Mouse (Mus musculus) neural tube, embryonic 14.5 days (tissue): ENCODE data around the gene Hexim1. TPM values are rescaled to one million over a fixed set of nuclear protein-coding genes. Genes with fewer than 3 reads are reported as not detected.

ENCODE experiments used
- ATAC-seq: fragments of 200-750 bp; cut with Nextera tagmentation; 2 replicates; pipeline ENCODE4 v1.8.0; 2017; ENCODE audit warnings: low read depth, mild to moderate bottlenecking, moderate TSS enrichment, moderate library complexity
- H3K27ac ChIP-seq: fragments of 300-500 bp; sonication (generic); 2 replicates; pipeline ENCODE4 v1.5.1; 2014; ENCODE audit warnings: low read depth, mild to moderate bottlenecking, control low read depth, low read length, moderate library complexity, mixed read lengths
- H3K27me3 ChIP-seq: fragments of 300-500 bp; sonication (generic); 2 replicates; pipeline ENCODE4 v1.6.1; 2014; ENCODE audit warnings: low read length; ENCODE audit not compliant: control insufficient read depth, insufficient read depth
- H3K36me3 ChIP-seq: fragments of 300-500 bp; sonication (generic); 2 replicates; pipeline ENCODE4 v1.6.1; 2014; ENCODE audit warnings: low read length, mixed read lengths; ENCODE audit not compliant: control insufficient read depth, insufficient read depth
- H3K4me1 ChIP-seq: fragments of 300-500 bp; sonication (generic); 2 replicates; pipeline ENCODE4 v1.6.1; 2014; ENCODE audit warnings: low read length; ENCODE audit not compliant: control insufficient read depth, insufficient read depth
- H3K4me2 ChIP-seq: fragments of 300-500 bp; sonication (generic); 2 replicates; pipeline ENCODE4 v1.6.1; 2014; ENCODE audit warnings: mild to moderate bottlenecking, low read depth, low read length, control low read depth
- H3K4me3 ChIP-seq: fragments of 300-500 bp; sonication (generic); 2 replicates; pipeline ENCODE4 v1.5.1; 2014; ENCODE audit warnings: low read depth, low read length, control low read depth, mixed read lengths
- H3K9ac ChIP-seq: fragments of 300-500 bp; sonication (generic); replicated peaks from 2 replicates; pipeline ENCODE4 v1.6.1; 2014; ENCODE audit warnings: low read depth, mild to moderate bottlenecking, control low read depth, low read length, mixed read lengths
- H3K9me3 ChIP-seq: fragments of 300-500 bp; sonication (generic); 2 replicates; pipeline ENCODE4 v1.6.1; 2016; ENCODE audit warnings: low read length; ENCODE audit not compliant: control insufficient read depth
- WGBS: fragments of 180-500 bp; shearing (Covaris S2); extraction: QIAGEN DNeasy Blood & Tissue Kit; methylation state at CpG from one replicate; pipeline ENCODE4 v1.1.7; 2014; 5-methylcytosine and 5-hydroxymethylcytosine counted together
- polyA plus RNA-seq: library from polyadenylated mRNA; unstranded; fragments of >200 nt; fragmentation: Nextera tagmentation; extraction: Ambion mirVana; gene quantifications from 2 replicates; pipeline ENCODE4 v1.2.1, GENCODE M21; 2014

Hexim1 gene
- polyA plus RNA-seq, 1 experiment from 2014 or later = 5.8 TPM

DNA sequence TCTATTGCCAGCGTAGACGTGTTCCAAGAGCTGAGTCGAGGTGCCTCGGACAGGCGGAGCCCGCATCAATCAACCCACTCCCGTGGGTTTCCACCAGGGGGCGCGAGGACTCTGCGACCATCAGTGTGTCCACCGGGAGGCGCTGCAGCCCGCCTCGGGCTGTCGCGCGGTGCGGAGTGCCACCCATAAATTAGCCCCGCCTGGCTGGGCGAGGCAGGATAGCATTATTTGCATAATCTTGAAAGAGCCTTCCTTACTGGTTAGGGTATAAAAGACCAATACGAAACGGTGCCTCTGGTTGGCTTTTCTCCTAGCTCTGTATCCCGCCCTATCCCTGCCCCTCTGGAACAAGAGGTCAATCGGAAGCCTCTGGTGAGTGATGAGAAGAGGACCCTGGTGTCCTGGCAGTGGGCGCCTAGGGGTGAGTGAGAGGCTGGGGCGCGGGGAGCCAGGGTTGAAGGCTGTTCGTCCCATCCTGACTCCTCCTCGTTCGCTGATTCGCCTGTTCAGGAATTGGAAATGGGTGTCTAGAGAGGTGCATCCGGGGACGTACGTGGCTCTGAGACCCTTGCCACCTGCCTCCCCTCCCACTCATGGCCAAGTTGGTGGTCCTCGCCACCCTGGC lies 13.2 kb upstream of the Hexim1 start:
- WGBS = under 1% methylated on average over 35 of the region's 35 CpGs
- H3K36me3 ChIP-seq = no peaks in the 10 kb centered on the region
- peaks cover 12% of the 10 kb centered on the region; the same call in 1 of the 2 replicates for H3K4me1 ChIP-seq
- H3K4me2 ChIP-seq = peak overlapping the region; percentile 57
- peaks cover 17% of the 10 kb centered on the region; the same call in 1 of the 2 replicates for H3K27me3 ChIP-seq
- peak overlapping the region; percentile 33 for H3K4me3 ChIP-seq
- no peaks in the 10 kb centered on the region for H3K9me3 ChIP-seq
- ATAC-seq = peak; percentile 79
- H3K27ac ChIP-seq = no peak overlapping the region
- H3K9ac ChIP-seq = 0 out of 2 replicates have a peak overlapping the region, but pooled peaks have one; percentile 16

DNA sequence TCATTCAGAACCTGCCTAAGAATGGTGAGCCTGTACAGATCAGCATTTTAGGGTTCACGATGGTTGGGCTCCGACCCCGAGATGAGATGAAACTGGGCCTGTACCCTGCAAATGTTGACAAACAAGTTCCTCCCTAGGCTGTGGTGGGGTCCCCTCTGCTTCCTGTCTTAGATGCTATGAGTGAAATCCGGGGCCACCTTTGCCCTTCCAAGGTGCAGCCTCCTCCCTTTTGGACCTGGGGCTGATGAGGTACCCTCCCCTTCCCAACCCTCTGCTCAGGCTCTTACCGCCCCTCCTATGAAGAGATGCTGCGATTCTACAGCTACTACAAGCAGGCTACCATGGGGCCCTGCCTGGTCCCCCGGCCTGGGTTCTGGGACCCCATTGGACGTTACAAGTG lies 12.4 kb upstream of the Hexim1 start:
- Histone ChIP-seq H3K4me1 (peaks cover 12% of the 10 kb centered on the region; the same call in 1 of the 2 replicates), H3K36me3 (no peaks in the 10 kb centered on the region), H3K4me2 (no peak overlapping the region), H3K9me3 (no peaks in the 10 kb centered on the region), H3K4me3 (peak overlapping the region; percentile 33; the same call in 1 of the 2 replicates), H3K9ac (no peak overlapping the region), H3K27ac (no peak overlapping the region), H3K27me3 (peaks cover 17% of the 10 kb centered on the region; the same call in 1 of the 2 replicates)
- ATAC-seq = no peak
- 55% methylated on average over 8 of the region's 8 CpGs for WGBS

DNA sequence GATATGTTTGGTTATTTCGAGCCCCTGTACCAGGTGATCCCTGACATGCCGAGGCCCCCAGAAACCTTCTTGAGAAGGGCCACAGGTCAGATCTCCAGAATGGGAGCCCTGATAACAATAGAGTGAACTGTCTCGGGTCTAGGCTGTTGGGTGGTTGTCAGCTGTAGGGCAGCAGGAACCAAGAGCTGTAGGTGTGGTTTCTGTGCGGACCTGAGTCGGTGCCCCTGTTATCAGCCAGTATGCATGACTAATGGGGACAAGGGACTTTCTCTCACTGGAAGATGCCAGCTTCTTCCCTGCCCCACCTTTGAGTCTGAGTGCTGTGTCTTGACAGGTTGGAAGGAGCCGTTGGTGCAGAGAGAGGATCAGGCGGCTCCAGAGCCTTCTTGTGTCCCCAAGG lies 11.6 kb upstream of the Hexim1 start:
- Histone ChIP-seq H3K27ac (no peak overlapping the region), H3K4me1 (peaks cover 12% of the 10 kb centered on the region; the same call in 1 of the 2 replicates), H3K36me3 (no peaks in the 10 kb centered on the region), H3K9ac (no peak overlapping the region), H3K4me2 (no peak overlapping the region), H3K27me3 (peaks cover 14% of the 10 kb centered on the region; the same call in 1 of the 2 replicates), H3K9me3 (no peaks in the 10 kb centered on the region), H3K4me3 (no peak overlapping the region)
- 75% methylated on average over 7 of the region's 7 CpGs for WGBS
- no peak for ATAC-seq

DNA sequence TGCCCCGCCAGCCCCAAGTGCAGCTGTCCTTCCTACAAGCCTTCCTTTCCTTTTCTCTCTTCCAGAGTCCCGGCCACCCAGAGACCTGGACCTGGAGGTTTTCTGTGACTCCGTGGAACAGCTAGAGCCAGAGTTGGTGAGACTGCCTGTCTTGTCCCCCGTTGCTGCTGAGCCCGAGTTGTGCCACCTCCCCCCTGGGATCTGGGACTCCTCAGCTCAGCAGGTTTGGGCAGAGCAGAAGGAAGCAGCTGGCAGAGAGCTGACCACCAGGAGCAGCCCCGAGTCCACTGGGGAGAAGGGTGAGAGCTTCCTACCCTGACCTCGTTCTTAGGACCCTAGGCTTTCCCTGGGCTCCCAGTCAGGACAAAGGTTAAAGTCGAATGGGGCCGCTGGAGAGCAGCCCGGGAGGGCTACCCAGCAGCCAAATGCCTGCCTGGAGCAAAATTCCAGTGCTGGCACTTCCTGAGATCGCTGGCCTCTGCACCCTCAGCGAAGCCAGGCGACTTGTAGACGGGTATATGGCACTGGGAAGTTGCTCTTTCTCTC lies 10.8 kb upstream of the Hexim1 start:
- Histone ChIP-seq H3K9ac (no peak overlapping the region), H3K36me3 (no peaks in the 10 kb centered on the region), H3K27ac (no peak overlapping the region), H3K4me1 (peaks cover 12% of the 10 kb centered on the region; the same call in 1 of the 2 replicates), H3K4me3 (no peak overlapping the region), H3K27me3 (peaks cover 10% of the 10 kb centered on the region; the same call in 1 of the 2 replicates), H3K9me3 (no peaks in the 10 kb centered on the region), H3K4me2 (no peak overlapping the region)
- 63% methylated on average over 14 of the region's 14 CpGs for WGBS
- ATAC-seq = no peak

DNA sequence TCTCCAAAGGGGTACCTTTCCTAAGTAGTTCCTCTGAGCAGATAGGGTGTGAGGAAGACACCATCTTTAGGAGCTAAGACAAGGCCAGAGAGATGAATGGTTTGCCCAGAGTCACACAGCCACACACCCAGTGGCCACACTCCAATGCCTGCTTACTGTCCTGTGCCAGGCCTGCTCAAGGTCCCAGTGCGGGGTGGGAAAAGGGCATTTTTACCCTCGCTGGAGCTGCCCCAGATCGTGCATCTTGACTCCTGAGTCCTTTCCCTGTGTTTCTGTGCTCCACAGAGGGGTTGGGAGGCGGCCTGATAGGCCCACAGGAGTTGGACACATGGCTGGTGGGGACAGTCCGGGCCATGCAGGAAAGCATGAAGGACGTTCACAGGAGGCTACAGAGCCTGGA lies 10.2 kb upstream of the Hexim1 start:
- no peaks in the 10 kb centered on the region for H3K36me3 ChIP-seq
- H3K4me2 ChIP-seq = no peak overlapping the region
- H3K27me3 ChIP-seq = peaks cover 7% of the 10 kb centered on the region; the same call in 1 of the 2 replicates
- ATAC-seq = no peak
- no peak overlapping the region for H3K27ac ChIP-seq
- no peaks in the 10 kb centered on the region for H3K9me3 ChIP-seq
- H3K4me3 ChIP-seq = no peak overlapping the region
- no peak overlapping the region for H3K9ac ChIP-seq
- H3K4me1 ChIP-seq = peaks cover 12% of the 10 kb centered on the region; the same call in 1 of the 2 replicates
- WGBS = 89% methylated on average over 6 of the region's 6 CpGs

DNA sequence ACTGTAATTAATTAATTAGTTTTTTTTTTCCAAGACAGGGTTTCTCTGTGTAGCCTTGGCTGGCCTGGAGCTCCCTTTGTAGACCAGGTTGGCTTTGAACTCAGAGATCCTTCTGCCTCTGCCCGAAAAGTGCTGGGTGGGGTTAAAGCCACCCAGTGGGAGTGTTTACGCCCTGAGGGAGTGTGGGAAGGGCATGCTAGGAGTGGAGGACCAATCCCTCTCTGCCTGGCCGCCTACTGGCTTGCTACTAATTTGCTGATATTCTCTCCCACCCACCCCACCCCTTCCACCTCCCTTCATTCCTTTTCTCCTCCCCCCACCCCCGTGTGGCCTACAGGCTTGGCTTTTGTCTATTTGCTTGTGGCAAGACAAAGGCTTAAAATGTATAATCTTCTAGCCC lies 9.6 kb upstream of the Hexim1 start:
- Histone ChIP-seq H3K27ac (no peak overlapping the region), H3K4me3 (no peak overlapping the region), H3K4me2 (no peak overlapping the region), H3K27me3 (peaks cover 6% of the 10 kb centered on the region; the same call in 1 of the 2 replicates), H3K4me1 (peaks cover 8% of the 10 kb centered on the region; the same call in 1 of the 2 replicates), H3K9me3 (no peaks in the 10 kb centered on the region), H3K9ac (no peak overlapping the region), H3K36me3 (no peaks in the 10 kb centered on the region)
- no peak for ATAC-seq
- WGBS = 56% methylated on average over 4 of the region's 4 CpGs

DNA sequence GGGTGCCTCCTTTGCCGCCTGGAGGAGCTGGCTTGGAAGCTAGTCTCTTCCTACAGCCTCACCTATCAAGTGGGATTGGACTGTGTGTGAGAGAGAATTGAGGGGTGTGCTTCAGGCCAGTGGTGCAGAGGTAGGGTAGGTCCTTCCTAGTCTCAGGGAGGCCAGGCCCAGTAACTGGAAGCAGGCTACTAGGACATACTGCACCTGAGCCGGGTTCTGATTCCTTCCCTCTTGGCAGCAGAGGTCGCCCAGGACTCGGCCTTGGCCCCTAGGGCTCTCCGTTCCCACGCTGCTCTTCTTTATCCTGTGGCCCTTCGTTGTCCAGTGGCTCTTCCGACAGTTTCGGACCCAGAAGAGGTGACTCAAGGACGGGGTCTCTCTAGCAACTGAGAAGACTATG lies 4.7 kb upstream of the Hexim1 start:
- no peak overlapping the region for H3K9ac ChIP-seq
- no peaks in the 10 kb centered on the region for H3K36me3 ChIP-seq
- H3K4me1 ChIP-seq = 0 out of 2 replicates have a peak, but pooled peaks cover 5% of the 10 kb centered on the region
- no peak overlapping the region for H3K27ac ChIP-seq
- H3K9me3 ChIP-seq = no peaks in the 10 kb centered on the region
- 21% methylated on average over 10 of the region's 10 CpGs for WGBS
- ATAC-seq = no peak
- peak overlapping the region; percentile 47; the same call in 1 of the 2 replicates for H3K4me2 ChIP-seq
- H3K27me3 ChIP-seq = peaks cover 4% of the 10 kb centered on the region
- H3K4me3 ChIP-seq = no peak overlapping the region

DNA sequence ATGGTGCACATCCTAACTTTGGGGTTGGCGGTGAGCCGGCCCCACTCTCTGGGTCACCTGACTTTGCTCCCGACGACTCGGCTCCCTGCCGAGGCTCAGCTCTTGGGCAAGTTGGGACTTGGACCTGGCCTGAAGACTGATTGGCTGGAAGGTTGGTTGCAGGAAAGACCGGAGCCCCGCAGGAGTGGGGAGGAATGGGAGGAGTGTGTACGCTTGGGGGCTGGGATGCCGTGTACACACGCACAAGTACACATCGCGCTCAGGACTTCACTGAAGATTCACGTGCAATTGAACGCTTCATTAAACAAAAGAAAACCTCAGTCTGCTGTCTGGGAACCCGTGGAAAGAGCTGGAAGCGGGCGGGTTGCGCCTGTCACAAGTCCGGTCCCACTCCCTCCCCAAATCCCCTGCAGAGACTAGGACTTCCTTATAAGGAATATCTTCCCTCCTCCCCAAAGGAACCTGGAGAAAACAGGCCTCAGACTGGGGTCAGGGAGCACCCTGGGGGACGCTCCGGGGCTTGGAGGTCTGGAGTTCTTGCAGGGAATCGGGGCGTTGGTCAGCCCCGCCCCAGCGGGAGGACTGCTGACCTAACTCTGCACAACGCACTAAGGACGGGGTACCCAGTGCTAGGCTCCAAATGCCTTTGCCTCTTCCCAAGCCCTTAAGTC lies 4.0 kb upstream of the Hexim1 start:
- no peaks in the 10 kb centered on the region for H3K36me3 ChIP-seq
- no peak overlapping the region for H3K27ac ChIP-seq
- H3K4me3 ChIP-seq = peak overlapping the region; percentile 21
- ATAC-seq = no peak
- H3K9me3 ChIP-seq = no peaks in the 10 kb centered on the region
- peak overlapping the region; percentile 47 for H3K4me2 ChIP-seq
- H3K4me1 ChIP-seq = 0 out of 2 replicates have a peak, but pooled peaks cover 5% of the 10 kb centered on the region
- under 1% methylated on average over 28 of the region's 28 CpGs for WGBS
- H3K9ac ChIP-seq = peak overlapping the region; percentile 16
- H3K27me3 ChIP-seq = peaks cover 4% of the 10 kb centered on the region

DNA sequence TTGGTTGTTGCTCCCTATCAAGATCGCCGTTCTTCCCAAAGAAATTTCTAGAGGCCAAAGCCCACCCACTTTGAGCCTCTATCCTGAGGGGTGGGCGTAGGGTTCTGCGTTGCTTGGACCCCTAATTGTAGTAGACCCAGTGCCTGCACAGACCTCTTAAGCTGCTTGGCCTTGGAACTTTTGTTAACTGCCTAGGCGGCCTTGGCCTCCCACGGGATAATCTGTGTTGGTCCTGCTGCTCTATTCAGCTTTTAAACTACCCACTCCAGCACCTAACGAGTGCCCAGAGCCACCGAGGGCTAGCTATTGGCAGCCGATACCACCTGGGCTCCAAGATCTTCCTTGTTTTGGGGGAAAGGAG lies 3.5 kb upstream of the Hexim1 start:
- WGBS = 11% methylated on average over 9 of the region's 9 CpGs
- H3K4me3 ChIP-seq = no peak overlapping the region
- H3K4me2 ChIP-seq = peak overlapping the region; percentile 47
- H3K9me3 ChIP-seq = no peaks in the 10 kb centered on the region
- peaks cover 4% of the 10 kb centered on the region for H3K27me3 ChIP-seq
- peak overlapping the region; percentile 16; the same call in 1 of the 2 replicates for H3K9ac ChIP-seq
- H3K4me1 ChIP-seq = 0 out of 2 replicates have a peak, but pooled peaks cover 5% of the 10 kb centered on the region
- no peak overlapping the region for H3K27ac ChIP-seq
- no peak for ATAC-seq
- H3K36me3 ChIP-seq = no peaks in the 10 kb centered on the region
